Mouse (Mus musculus) T-helper 2 cell (primary cell): ENCODE measurements at regions not wholly inside any gene's neighbourhood (a gene's known extent, or its start where the extent isn't known, plus 50 kb on each side); places are given as distances from the start of the nearest gene placed in this dataset.

Experiments used
- in situ Hi-C: fragments of 300-600 bp; cut with MboI, MseI; formaldehyde crosslinking; loops from one replicate; pipeline ENCODE4 v1.15.1; 2025; ENCODE audit warnings: high pct_unique_total_duplicates

DNA sequence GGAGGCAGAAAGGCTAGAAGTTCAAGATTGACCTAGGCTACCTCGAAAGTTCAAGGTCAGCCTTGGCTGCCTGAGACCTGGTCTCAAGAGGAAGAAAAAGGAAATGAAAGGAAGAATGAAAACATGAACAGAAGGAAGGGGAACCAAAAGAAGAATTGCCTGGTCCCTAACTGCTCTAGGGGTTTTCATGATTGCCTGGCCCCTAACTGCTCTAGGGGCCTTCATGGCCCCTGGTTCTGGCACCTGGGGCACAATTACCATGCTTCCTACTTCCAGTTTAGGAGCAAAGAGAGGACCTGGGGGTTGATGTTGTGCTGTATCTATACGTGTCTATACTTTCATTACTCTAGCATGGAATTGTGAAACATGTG, 132.8 kb downstream of the Cd24a start:
- in situ Hi-C loops, result loop anchor here (10.0 kb wide), 1 partner anchor 1036 kb away; no protein-coding TSS in a partner anchor

DNA sequence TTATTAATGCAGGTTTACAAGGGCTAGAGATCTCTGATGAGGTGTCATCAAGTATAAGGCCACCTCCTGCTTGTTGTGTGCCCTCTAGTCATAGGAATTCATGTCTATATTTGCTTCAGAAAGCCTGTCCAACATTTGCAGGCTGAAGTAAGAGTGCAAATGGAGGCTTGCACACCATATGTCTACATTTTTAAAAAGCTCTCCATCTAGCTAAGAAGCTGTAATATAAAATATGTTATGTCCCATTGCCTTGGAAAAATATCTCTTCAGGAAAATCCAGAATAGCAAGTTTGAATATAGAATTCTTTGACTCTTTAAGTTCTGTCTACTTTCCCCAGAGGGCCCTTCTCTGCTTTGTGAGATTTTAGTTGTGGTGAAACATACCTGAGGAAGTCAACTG, 134.6 kb downstream of the Cd24a start:
- in situ Hi-C loops, result loop anchor here (10.0 kb wide), 1 partner anchor 1038 kb away; no protein-coding TSS in a partner anchor

- in situ Hi-C loops, result loop anchor here (10.0 kb wide), 1 partner anchor 1044 kb away; no protein-coding TSS in a partner anchor
These were observed 140.7 kb downstream of the Cd24a start for GRCm38 (mm10) chr10:43718768-43719167.

- in situ Hi-C loops, result no loop called here
These were observed 143.3 kb downstream of the Cd24a start for GRCm38 (mm10) chr10:43721356-43721755.

GRCm38 (mm10) chr10:43722164-43722563, 144.1 kb downstream of the Cd24a start:
- in situ Hi-C loops, result no loop called here

DNA sequence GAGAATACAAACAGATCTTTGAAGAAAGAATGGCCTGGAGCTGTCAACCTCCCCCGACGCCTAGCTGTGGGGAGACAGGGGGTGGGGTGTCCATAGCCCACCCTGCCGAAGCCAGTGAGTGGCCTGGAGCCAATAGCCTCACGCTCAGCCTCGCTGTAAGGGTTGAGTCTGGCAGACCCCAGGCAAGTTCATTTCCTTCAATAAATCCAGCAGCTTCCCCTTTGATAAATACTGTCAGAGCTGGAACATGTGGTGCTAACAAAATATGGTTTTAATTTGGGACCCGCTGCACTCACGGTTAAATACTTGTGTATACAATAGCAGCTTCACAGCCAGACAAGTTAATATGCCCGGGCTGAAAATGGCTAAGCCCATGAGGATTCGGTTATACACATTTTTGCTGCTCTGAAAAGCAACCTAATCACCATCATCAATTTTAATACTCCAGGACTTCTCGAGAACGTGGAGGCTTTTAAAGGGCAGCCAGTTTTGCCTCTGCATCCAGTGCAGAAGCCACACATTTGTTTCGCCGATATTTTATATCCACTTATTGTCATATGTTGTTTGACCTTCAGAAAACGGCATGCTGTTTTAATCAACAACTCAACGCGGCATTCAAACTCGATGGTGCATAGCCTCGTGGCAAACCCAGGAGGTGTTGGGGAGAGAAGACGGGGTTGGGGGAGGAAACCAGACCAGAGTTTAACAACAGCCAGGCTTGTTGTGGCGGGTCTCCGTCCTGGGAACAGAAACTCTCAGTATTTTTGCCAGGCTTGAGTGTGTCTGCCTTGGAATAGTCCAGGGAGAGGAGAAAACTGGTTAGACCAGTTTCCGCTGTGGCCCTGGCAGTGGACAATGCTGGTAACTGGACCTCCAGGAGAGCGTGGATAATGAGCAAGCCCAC, 144.9 kb downstream of the Cd24a start:
- in situ Hi-C loops, result no loop called here

GRCm38 (mm10) chr10:43723615-43723937, 145.5 kb downstream of the Cd24a start:
- in situ Hi-C loops, result no loop called here

- in situ Hi-C loops, result no loop called here
These were observed 149.7 kb downstream of the Cd24a start for GRCm38 (mm10) chr10:43727746-43728145.

GRCm38 (mm10) chr10:43729184-43729583, 151.1 kb downstream of the Cd24a start:
- in situ Hi-C loops, result no loop called here

DNA sequence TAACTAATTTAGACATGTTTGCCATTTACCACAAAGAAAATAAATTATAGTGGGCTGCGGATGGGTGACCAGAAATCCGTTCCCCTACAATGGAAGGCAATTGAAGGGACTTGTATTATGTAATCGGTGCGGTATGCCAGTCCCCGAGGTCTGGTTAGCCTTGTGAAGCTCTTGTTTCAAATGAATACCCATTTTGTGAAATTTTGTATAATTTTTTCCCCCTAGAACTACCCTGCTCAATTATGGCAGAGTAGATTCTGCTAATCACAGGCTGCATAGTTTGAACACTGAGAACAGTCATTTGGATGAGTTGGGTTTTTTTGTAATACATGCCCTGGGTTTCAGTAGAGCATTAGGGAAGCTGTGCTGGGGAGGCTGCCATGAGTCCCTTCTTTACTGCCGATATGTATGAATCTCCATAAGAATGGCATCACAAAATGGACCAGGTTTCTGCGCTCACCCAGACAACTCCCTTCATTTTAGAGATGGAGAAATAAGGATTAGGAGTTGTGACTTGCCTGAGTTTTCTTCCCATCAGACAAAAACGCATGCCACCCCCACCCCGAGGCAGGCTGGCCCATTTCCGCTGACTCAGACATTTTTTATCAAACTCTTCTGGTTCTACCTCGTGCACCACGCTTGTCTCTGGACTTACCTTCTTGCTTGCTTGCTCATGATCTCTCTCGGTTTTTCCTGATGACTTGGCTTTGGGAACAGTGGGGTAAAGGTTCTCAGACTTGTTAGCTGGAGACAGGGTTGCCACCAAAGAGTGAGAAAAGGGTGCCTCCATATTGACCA, 155.7 kb downstream of the Cd24a start:
- in situ Hi-C loops, result no loop called here

DNA sequence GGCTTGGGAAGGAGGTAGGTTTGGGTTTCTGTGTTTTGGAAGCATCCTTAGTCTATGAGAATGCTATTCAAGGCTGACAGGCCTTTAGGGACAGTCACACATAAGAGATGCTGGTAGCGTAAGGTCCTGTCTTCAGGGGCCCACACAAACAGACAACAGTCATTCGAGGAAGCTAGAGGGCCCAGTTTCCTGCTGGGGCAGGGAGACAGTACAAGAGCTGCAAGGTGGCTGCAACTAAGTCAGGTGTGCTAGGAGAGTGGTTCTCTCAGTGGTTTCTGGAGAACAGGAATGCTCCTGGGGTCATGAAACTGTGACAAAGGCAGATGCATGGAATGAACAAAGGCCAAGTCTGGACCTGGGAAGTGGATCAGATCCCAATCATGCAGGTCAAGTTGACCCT, 161.1 kb downstream of the Cd24a start:
- in situ Hi-C loops, result no loop called here

GRCm38 (mm10) chr10:43739718-43740117, 161.6 kb downstream of the Cd24a start:
- in situ Hi-C loops, result no loop called here

GRCm38 (mm10) chr10:43740204-43740865, 161.2 kb downstream of the Qrsl1 start:
- in situ Hi-C loops, result no loop called here

GRCm38 (mm10) chr10:43741361-43742084, 160.0 kb downstream of the Qrsl1 start:
- in situ Hi-C loops, result no loop called here

GRCm38 (mm10) chr10:43742085-43743054, 159.2 kb downstream of the Qrsl1 start:
- in situ Hi-C loops, result no loop called here

DNA sequence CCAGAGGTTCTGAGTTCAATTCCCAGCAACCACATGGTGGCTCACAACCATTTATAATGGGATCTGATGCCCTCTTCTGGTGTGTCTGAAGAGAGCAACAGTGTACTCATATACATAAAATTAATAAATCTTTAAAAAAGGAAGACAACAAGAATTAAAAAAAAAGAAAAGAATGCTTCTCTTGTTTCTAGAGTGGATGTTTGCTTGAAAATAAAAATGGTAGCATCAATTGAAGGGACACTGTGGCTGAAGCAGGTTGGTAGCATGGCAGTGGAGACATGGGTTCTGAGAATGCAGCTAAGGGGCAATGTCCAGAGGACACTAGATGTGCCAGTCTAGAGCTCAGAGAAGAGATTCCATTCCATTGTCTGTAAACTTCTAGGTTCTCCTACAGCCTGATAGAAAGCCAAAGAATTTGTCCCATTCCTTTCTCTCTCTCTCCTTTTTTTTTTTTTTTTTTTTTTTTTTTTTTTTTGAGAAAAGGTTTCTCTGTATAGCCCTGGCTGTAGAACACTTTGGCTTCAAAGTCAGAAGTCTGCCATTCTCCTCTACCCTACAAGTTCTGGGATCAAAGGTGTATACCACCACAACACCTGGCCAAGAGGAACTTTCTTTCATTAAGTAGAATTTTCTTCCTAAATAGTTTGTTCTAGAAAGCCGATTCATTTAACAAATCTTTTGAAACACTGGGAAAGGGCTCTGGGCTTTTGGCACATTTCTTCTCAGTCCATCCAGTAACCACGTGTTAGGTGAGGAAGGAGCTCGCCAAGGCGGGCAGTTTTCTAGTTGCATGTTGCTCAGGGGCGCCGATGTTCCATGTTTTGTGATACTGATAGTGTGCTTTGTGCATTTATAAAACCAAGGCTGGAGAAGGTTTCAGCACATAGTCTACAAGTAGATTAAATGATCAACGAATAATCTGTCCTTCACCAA, 158.1 kb downstream of the Qrsl1 start:
- in situ Hi-C loops, result no loop called here

GRCm38 (mm10) chr10:43745931-43746630, 155.5 kb downstream of the Qrsl1 start:
- in situ Hi-C loops, result no loop called here

GRCm38 (mm10) chr10:43746631-43747001, 154.9 kb downstream of the Qrsl1 start:
- in situ Hi-C loops, result no loop called here

- in situ Hi-C loops, result no loop called here
These were observed 154.0 kb downstream of the Qrsl1 start for GRCm38 (mm10) chr10:43747541-43747940.
